Mouse (Mus musculus) C2C12 (cell line): ENCODE data around the gene Arhgef6.

ENCODE experiments used
- CEBPB ChIP-seq: IDR thresholded peaks from one replicate; pipeline ENCODE4 v1.6.1; 2011; ENCODE audit warnings: low read depth, mild to moderate bottlenecking, control low read depth, moderate library complexity
- CTCF ChIP-seq: IDR thresholded peaks from one replicate; pipeline ENCODE4 v1.5.1; 2011; ENCODE audit not compliant: control insufficient read depth, insufficient read depth, insufficient read length
- MAX ChIP-seq: IDR thresholded peaks from one replicate; pipeline ENCODE4 v1.6.1; 2011; ENCODE audit warnings: mild to moderate bottlenecking, control low read depth
- MYOD1 ChIP-seq: IDR thresholded peaks from one replicate; pipeline ENCODE4 v1.6.1; 2011; ENCODE audit warnings: low read depth; ENCODE audit not compliant: control insufficient read depth, insufficient read length
- MYOG ChIP-seq: IDR thresholded peaks from one replicate; pipeline ENCODE4 v1.6.1; 2011; ENCODE audit not compliant: control insufficient read depth, insufficient read length; ENCODE audit errors: extremely low read depth
- USF1 ChIP-seq: IDR thresholded peaks from one replicate; pipeline ENCODE4 v1.6.1; 2011; ENCODE audit warnings: low read depth, mild to moderate bottlenecking, control low read depth, moderate library complexity

DNA sequence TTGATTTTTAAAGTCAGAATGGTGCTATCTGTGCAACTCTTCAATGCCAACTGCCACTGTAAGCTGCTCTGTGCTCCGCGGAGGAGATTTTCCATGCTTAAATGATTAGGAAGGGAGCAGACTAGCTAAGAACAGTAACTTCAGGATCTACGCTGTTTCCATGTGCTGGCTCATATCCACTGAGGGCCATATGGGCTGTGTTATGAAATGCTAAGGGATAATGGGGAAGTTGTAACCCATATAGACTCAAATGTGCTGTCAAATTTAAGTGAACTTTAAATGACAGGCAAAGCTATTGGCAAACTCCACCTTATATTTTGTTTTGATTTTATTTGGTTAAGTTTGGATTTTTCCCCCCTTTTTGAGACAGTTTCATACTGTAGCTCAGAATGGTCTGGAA lies 125.7 kb downstream of the Arhgef6 start:
- TF ChIP-seq CTCF (no peak), MAX (no peak), MYOD1 (no peak), MYOG (no peak), USF1 (no peak), CEBPB (no peak)
